Mouse (Mus musculus) gastrocnemius, adult 8-10 months (tissue): Measurements from ENCODE around the gene Pgghg. TPM values are rescaled to one million over a fixed set of nuclear protein-coding genes. Genes with fewer than 3 reads are reported as not detected.
"Not testable (repeated sequence)": the region's sequence is repeated elsewhere in the genome, so short reads cannot be mapped to it uniquely, and the experiment has no call there.

Experiments
- DNase-seq, 2 experiments: peaks; one replicate each; pipeline ENCODE4 v3.0.0; 2022; ENCODE audit warnings: low spot score in 2 of 2
- total RNA-seq, 4 experiments: library from RNA; stranded (reverse); gene quantifications; 2 replicates each; pipeline ENCODE4 v1.2.4; 2022

Pgghg gene
- total RNA-seq, 4 experiments from 2014 or later: 1.4 to 2.8 (median 2.2) TPM

DNA sequence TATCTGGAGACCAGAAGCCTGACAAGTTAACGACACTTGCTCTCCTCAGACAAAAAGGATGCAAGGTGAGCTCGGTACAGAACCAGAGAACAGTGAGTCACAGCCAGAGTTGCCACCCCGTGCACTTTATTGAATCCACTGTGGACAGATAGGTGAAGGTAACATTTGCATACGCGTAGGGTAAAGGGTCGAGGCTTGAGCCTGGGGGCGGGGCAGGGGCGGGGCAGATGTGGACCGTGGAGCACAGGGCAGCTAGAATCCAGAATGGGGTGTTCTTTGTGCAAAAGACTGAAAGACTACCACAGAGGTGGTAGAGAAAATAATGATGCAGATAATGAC lies 13.5 kb downstream of the Pgghg start:
- no peak for DNase-seq

GRCm38 (mm10) chr7:140955342-140955741 lies 14.2 kb downstream of the Pgghg start:
- no peak for DNase-seq

DNA sequence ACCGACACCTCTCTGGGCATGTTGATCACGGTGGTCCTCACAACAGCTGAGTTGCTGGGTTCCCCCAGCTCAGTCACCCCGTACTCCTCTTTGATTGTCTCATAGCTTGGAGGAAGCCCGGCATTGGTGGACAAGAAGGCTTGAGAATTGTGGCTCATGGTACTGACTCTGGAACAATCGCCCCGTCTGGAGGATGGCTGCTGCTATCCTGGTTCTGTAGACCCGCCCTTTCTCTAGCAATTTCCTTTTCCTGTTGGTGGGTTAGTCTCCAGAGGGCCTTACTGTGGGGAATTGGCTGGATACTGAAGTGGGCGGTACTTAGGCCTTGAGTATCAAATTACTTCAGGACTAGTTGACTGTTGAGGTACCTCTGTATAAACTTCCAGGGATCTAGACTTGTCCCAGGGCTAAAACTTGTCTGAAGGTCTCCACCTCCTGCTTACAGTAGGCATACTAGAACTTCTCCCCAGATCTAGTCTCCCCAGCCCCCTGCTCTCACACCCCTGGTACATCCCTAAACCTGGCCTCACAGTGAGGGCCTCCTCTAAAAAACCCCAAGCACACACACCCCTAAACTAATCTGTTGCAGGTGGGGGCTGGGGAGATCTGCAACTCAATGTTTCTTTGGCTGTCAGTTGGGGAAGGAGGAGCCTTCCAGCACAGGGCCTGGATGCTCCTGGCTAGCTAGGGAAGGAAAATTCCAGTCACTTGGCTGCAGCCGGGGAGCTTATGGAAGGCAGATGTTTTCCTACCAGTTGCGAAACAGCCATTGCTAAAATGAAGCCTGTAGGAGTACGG lies 14.8 kb downstream of the Pgghg start, which contains the start of the genes Gm45717 and Ifitm2:
TSS of gene Gm45717 (minus strand) at position 180 of the 798 bp plus-strand sequence.
TSS of gene Ifitm2 (minus strand) at position 230 of the 798 bp plus-strand sequence.
- DNase-seq: peak; percentile 78

DNA sequence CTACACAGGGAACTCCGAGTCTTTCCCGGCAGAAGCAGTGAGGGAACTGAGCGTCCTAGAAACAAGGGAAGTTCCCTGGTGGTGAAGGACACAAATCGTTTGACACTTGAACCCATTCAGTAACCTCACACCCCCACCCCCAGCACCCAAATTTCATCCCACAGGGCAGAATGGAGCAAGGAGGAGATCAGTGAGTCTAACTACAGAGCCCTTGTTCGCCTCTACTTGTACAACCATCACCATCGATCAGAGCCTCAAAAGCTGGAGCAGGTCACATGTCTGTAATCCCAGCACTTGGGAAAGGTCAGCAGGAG lies 15.3 kb downstream of the Pgghg start:
- no peak for DNase-seq

- no peak for DNase-seq
These were observed 18.1 kb downstream of the Pgghg start for GRCm38 (mm10) chr7:140959181-140959901.

DNA sequence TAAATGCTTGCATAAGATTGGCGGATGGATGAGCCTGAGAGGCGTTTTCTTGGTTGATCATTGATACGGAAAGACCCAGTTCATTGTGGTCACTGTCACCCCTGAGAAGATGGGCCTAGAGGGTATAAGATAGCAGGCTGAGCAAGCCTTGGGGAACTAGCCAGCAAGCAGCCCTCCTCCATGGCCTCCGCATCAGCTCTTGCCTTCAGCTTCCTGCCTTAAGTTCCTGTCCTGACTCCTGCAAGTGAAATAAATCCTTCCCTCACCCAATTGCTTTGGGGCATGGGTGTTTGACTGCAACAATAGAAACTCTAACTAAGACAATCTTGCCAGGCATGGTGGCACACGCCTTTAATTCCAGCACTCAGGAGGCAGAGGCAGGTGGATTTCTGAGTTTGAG lies 18.8 kb downstream of the Pgghg start:
- DNase-seq: no peak

GRCm38 (mm10) chr7:140961416-140961815 lies 20.2 kb downstream of the Pgghg start:
- no peak for DNase-seq

DNA sequence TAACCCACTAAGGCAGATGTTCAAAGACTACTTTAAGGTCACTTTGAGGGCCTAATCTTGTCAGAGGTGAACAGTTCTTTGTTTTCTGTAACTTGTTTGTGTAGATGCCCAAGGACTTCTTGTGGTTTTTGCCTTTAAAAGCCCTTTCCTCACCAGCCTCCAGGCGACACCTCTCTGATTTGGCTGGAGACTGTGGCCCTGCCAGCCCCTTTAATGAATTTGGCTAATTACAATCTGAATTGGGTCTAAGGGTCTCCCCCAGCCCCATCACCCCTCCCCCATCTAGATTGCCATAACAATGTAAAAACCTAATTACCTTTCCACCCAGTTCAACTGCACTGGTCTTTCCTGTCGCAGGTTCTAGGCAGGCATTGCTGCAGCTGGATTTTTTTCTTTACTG lies 21.5 kb downstream of the Pgghg start:
- no peak for DNase-seq

- DNase-seq: no peak
These were observed 25.7 kb downstream of the Pgghg start, which contains the start of gene Ifitm1 for GRCm38 (mm10) chr7:140966921-140967320. TSS of gene Ifitm1 (plus strand) at chr7:140967221.

DNA sequence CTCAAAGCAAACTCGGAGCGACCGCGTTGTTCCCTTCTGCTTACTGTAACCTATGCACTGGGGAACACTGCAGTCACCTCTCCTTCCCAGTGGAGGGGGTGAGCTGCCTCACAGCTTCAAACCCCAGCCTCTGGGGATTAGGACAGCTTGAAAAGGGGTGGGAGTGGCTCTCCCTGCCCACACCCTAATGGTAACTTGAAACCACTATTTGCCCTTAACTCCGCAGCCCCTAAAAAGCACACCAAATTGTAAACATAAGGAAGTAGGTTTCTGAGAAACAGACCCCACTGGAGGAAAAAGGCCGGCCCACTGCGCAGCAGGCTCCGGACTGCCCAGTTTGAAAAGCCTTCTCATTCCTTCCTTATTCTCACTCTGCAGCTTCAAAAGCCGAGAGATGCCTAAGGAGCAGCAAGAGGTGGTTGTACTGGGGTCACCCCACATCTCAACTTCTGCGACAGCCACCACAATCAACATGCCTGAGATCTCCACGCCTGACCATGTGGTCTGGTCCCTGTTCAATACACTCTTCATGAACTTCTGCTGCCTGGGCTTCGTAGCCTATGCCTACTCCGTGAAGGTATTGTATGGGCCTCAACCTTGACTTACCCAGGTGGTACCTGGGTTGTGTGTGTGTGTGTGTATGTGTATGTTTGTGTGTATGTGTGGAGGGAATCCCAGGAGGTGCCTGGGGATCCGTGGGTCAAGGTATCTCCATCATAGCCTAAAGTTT lies 26.8 kb downstream of the Pgghg start:
- no peak for DNase-seq

DNA sequence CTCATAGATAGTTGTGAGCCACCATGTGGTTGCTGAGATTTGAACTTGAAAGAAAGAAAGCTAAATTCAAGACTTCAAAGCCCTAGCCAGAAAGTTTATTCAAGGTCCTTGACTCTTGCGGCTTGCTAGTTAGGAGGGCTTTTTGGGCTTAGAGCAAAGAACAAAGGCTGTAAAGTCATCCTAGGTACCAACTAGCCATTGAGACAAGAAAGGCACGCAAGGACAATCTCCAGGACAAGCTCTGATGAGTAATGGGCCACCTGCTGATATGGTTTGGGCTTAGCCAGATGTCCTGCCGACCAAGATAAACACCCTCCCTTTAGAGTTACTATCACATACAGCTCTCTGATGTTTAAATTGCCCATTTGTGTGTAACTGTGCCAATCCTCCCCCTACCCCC lies 27.5 kb downstream of the Pgghg start:
- not testable (repeated sequence) for DNase-seq

DNA sequence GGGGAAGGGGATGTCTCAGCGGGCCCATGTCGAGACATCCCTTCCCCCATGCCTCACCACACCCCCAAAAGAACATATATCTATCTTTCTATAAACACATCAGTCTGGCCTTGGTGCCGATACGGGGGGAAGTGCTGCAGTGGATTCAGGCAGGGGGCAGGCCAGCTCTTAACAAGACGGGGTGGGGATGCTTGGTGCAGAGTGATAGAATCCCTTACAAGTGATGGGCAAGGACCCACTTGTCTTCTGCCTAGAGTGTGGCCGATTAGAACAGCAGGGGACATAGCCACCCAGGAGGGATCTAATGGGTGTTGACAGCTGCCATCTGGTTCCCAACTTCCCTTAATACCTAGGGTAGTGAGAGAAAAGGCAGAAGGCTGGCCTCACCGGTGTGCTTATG lies 29.7 kb downstream of the Pgghg start:
- DNase-seq: no peak

GRCm38 (mm10) chr7:140971479-140972171 lies 30.4 kb downstream of the Pgghg start:
- DNase-seq: no peak

DNA sequence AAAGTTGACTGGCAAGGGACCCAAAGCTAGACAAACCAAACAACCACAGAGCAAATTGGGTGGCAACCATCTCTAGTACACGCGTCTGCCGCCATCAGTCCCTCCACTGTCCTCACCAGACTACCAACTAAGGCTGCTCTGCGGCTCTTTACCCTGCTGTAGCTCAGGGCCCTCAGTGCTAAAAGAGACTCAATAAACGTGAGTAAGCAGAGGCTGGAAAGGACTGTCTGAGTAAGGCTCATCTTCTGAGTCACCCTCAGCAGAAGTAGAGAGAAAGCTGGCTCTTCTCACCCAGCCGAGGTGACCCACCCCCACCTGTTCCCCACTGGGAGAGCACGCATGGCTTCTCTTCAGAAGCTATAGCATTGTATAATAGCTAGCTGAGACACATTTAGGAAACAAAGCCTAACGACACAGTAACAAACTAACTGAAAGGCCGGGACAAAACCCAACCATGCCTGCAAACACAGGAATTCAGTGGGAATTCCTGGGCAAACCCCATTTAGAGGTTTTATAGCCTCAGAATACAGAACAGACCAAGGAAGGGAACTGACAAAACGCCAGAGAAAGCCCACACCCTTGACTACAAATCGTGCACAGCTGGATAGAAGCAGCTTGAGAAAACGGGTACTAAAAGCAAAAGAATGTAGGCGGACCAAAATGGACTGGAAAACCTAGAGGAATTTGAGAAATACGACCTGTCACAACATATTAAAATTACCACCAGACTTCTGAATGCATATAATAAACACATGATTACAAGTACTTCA lies 32.4 kb downstream of the Pgghg start:
- DNase-seq: no peak

DNA sequence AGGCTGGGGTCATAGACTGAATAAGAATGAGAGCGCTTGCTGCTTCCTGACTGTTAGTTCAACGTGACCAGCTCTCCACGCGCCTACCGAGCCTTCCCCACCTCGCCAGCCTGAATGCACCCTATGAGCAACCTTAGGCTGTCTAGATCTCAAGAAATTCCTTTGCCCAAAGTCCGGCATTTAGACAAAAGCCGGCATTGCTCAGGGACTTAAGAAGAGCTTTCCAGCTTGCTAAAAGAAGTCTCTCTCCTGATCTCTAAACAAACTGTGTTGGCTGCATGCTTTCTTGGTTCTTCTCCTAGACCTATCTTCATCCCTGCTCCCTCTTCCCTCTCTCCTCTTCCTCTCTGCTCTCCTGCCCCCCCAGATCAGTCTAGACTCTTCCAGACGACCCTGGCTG lies 33.7 kb downstream of the Pgghg start:
- DNase-seq: no peak

GRCm38 (mm10) chr7:140975465-140975864 lies 34.3 kb downstream of the Pgghg start:
- DNase-seq: no peak

GRCm38 (mm10) chr7:140976720-140977119 lies 35.5 kb downstream of the Pgghg start:
- not testable (repeated sequence) for DNase-seq

DNA sequence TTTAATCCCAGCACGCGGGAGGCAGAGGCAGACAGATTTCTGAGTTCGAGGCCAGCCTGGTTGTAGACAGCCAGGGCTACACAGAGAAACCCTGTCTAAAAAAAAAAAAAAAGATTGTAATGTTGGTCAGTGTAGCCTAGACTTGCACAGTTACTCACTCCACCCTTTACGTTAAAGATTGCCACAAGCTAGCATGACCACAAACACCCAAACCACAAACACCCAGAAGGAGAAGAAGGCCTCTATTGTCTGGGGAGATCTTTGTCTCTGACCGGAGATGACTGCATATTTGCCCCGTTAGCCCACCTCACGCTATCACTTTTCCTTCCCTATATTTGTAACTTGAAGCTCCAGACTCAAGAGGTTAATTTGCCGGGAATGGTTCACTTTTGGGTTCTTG lies 40.5 kb downstream of the Pgghg start:
- no peak for DNase-seq

DNA sequence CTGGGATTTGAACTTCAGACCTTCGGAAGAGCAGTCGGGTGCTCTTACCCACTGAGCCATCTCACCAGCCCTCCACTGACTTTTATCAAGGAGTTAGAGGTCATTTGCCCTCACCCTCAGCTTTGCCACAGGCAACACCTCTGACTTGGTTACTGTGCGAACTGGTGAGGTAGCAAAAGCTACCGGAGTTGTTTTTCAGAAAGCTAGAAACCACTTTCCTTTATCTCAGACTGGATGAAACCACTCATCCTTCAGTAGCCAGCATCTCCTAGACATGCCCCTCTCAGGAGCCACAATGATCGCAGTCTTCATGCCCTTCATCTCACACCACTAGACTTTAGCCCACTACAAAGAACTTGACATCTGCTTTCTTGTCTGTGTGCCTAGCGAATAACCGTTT lies 41.8 kb downstream of the Pgghg start:
- no peak for DNase-seq

GRCm38 (mm10) chr7:140987182-140988138 lies 46.3 kb downstream of the Pgghg start:
- no peak for DNase-seq
